Mouse (Mus musculus): Measurements from ENCODE around the gene Lrrk1.

DNA sequence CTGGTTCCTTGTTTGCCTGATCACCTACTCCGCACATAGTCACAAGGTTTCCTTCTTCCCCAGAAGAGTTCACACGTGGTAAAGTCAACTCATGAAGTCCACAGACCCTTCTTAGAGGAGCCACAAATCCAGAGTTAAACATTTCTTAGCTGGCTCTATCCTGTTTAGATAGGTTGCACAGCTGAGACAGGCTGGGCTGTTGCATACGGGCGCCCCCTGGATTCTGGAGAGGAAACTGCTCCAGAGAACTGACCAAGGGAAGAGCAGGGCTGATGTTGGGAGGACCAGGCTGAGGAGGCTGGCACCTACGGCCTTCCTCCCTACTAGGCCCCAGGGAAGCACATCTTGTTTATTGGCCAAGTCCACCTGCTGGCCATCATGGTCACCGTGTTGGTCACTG is 138.1 kb downstream of the Lrrk1 start:
- TF ChIP-seq E2F4 (IDR thresholded peaks at IDR 0.05; ENCODE audit: insufficient replicate concordance, low read depth, low read length) (no peak), MEF2A (IDR thresholded peaks at IDR 0.05; ENCODE audit: borderline replicate concordance, low read depth, low read length) (no peak), MAX (IDR thresholded peaks at IDR 0.05; ENCODE audit: low read length) (no peak), JUN (IDR thresholded peaks at IDR 0.05; ENCODE audit: insufficient read depth, low read depth, low read length) (no peak), ETS1 (conservative IDR thresholded peaks at IDR 0.05; ENCODE audit: low read depth, low read length) (no peak)

Measured in CH12.LX (cell line).